Mouse (Mus musculus) intestine, postnatal 0 days (tissue): ENCODE results near the gene St7. TPM values are rescaled to one million over a fixed set of nuclear protein-coding genes. Genes with fewer than 3 reads are reported as not detected.

Experiments
- ATAC-seq: fragments of 200-750 bp; cut with Nextera tagmentation; 2 replicates; pipeline ENCODE4 v1.8.0; 2017; ENCODE audit warnings: mild to moderate bottlenecking, moderate TSS enrichment, moderate library complexity
- H3K27ac ChIP-seq: fragments of 300-500 bp; sonication (generic); 2 replicates; pipeline ENCODE4 v1.5.1; 2014; ENCODE audit warnings: mild to moderate bottlenecking, low read depth, low read length, moderate library complexity
- H3K27me3 ChIP-seq: fragments of 300-500 bp; sonication (generic); replicated peaks from 2 replicates; pipeline ENCODE4 v1.6.1; 2014; ENCODE audit warnings: low read length, mixed read lengths; ENCODE audit not compliant: control insufficient read depth, insufficient read depth
- H3K36me3 ChIP-seq: fragments of 300-500 bp; sonication (generic); 2 replicates; pipeline ENCODE4 v1.6.1; 2014; ENCODE audit warnings: mild to moderate bottlenecking, moderate library complexity; ENCODE audit not compliant: control insufficient read depth, insufficient read depth
- H3K4me1 ChIP-seq: fragments of 300-500 bp; sonication (generic); replicated peaks from 2 replicates; pipeline ENCODE4 v1.6.1; 2014; ENCODE audit warnings: antibody characterized with exemption, low read length, mixed read lengths; ENCODE audit not compliant: control insufficient read depth, insufficient read depth
- H3K4me2 ChIP-seq: fragments of 300-500 bp; sonication (generic); replicated peaks from 2 replicates; pipeline ENCODE4 v1.6.1; 2014; ENCODE audit warnings: low read depth, mild to moderate bottlenecking, moderate library complexity
- H3K4me3 ChIP-seq: fragments of 300-500 bp; sonication (generic); 2 replicates; pipeline ENCODE4 v1.5.1; 2014; ENCODE audit warnings: low read depth, low read length
- H3K9ac ChIP-seq: fragments of 300-500 bp; sonication (generic); 2 replicates; pipeline ENCODE4 v1.6.1; 2014; ENCODE audit warnings: mild to moderate bottlenecking, low read depth, low read length
- H3K9me3 ChIP-seq: fragments of 300-500 bp; sonication (generic); 2 replicates; pipeline ENCODE4 v1.6.1; 2016; ENCODE audit warnings: mixed run types; ENCODE audit not compliant: control insufficient read depth
- CTCF ChIP-seq: sonication (generic); IDR thresholded peaks from 2 replicates; pipeline ENCODE4 v1.5.1; 2016; ENCODE audit warnings: low read depth, mild to moderate bottlenecking, control low read depth, antibody characterized with exemption, moderate library complexity
- WGBS: fragments of 180-500 bp; shearing (Covaris S2); extraction: QIAGEN DNeasy Blood & Tissue Kit; methylation state at CpG from one replicate; pipeline ENCODE4 v1.1.7; 2014; 5-methylcytosine and 5-hydroxymethylcytosine counted together
- polyA plus RNA-seq: library from polyadenylated mRNA; unstranded; fragments of >200 nt; fragmentation: Nextera tagmentation; extraction: Ambion mirVana; gene quantifications from 2 replicates; pipeline ENCODE4 v1.2.1, GENCODE M21; 2015

St7 gene
- polyA plus RNA-seq, 1 experiment from 2014 or later: 11.2 TPM

DNA sequence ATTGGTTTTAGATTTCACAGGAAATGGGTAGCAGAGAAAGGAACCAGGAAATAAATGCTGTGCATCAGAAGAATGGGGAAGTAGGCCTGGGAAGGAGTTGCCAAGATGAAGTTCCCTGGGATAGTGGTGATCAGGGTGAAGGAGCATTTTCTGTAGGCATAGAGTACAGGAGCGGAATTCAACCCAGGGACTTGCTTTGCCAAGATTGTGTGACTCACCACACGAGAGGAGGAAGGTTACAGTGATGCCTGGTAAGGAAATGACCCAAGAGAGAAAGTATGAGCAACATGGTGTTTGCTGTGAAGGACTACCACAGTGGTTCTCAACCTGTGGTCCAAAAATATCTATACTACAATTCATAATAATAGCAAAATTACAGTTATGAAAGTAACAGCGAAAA lies 24.9 kb upstream of the St7 start:
- TF ChIP-seq CTCF: no peak
- H3K36me3 ChIP-seq: peaks cover 38% of the 10 kb centered on the region
- H3K27ac ChIP-seq: no peak overlapping the region
- no peak overlapping the region for H3K4me2 ChIP-seq
- no peak overlapping the region for H3K9ac ChIP-seq
- WGBS: 90% methylated on average over 3 of the region's 3 CpGs
- H3K27me3 ChIP-seq: no peaks in the 10 kb centered on the region
- H3K4me1 ChIP-seq: no peaks in the 10 kb centered on the region
- ATAC-seq: 0 out of 2 replicates have a peak, but pooled peaks have one; percentile 29
- no peak overlapping the region for H3K4me3 ChIP-seq
- no peaks in the 10 kb centered on the region for H3K9me3 ChIP-seq

DNA sequence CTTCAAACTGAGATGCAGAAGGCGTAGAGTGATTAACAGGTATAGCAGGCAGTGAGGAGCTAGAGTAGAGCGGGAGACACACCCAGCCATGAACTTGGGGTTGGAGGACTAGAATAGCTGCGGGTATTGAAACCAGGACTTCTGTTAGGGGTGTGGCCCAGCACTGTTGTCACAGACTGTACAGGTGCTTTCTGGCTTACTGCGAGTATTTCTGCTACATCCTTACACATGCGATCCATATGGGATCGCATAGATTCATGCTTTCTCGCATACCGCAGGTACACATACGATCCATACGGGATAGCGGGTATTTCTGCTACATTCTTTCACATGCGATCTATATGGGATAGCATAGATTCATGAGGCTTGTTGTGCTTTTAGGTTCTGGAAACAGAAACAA lies 24.4 kb upstream of the St7 start:
- Histone ChIP-seq H3K9ac (no peak overlapping the region), H3K4me2 (no peak overlapping the region), H3K27ac (no peak overlapping the region), H3K27me3 (no peaks in the 10 kb centered on the region), H3K4me1 (no peaks in the 10 kb centered on the region), H3K9me3 (no peaks in the 10 kb centered on the region), H3K4me3 (no peak overlapping the region), H3K36me3 (peaks cover 33% of the 10 kb centered on the region)
- no peak for TF ChIP-seq CTCF
- no peak for ATAC-seq
- WGBS: 91% methylated on average over 12 of the region's 12 CpGs

- Histone ChIP-seq H3K9ac (no peak overlapping the region), H3K27ac (no peak overlapping the region), H3K4me1 (no peaks in the 10 kb centered on the region), H3K4me2 (no peak overlapping the region), H3K4me3 (no peak overlapping the region), H3K27me3 (no peaks in the 10 kb centered on the region), H3K9me3 (no peaks in the 10 kb centered on the region), H3K36me3 (peaks cover 27% of the 10 kb centered on the region)
- 76% methylated on average over 2 of the region's 2 CpGs for WGBS
- ATAC-seq: no peak
- TF ChIP-seq CTCF: no peak
Measured at GRCm38 (mm10) chr6:17669826-17670225, 22.9 kb upstream of the St7 start.

DNA sequence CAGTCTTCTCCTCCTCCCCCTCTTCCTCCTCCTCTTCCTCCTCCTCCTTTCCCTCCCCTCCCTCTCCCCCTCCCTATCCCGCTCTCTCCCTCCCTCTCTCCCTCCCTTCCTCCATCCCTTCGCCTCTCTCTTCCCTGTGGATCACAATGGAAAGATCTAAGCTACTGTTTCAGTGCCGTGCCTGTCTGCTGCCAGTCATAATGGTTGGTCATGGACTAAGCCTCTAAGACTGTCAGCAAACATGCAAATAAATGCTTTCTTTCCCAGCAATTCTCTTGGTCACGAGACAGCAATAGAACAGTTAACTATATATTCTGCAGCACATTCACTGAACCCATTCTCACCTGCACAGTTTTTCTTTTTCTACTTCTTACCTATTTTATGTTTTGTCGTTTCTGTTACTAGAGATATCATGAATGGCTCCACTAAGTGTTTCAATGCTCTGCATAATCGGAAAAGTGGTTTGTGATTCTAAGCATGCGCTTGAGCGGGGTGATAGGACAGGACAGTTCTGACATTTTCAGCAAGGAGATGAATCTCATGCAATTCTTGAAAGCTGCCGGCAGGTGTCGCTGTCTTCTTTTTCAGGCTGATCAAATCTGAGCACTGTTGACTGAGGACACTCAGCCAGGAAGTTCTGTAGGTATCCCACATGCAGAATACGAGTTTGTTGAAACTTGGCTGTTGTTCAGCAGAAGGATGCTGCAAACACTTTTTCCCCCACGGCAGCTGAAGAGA lies 17.5 kb upstream of the St7 start:
- Histone ChIP-seq H3K36me3 (no peaks in the 10 kb centered on the region), H3K27ac (no peak overlapping the region), H3K27me3 (no peaks in the 10 kb centered on the region), H3K4me2 (no peak overlapping the region), H3K9me3 (no peaks in the 10 kb centered on the region), H3K9ac (no peak overlapping the region), H3K4me1 (no peaks in the 10 kb centered on the region), H3K4me3 (no peak overlapping the region)
- TF ChIP-seq CTCF: peak; percentile 94
- 0 out of 2 replicates have a peak, but pooled peaks have one; percentile 61 for ATAC-seq
- 22% methylated on average over 12 of the region's 12 CpGs for WGBS

- Histone ChIP-seq H3K27me3 (no peaks in the 10 kb centered on the region), H3K27ac (no peak overlapping the region), H3K9me3 (no peaks in the 10 kb centered on the region), H3K4me2 (no peak overlapping the region), H3K4me1 (no peaks in the 10 kb centered on the region), H3K9ac (no peak overlapping the region), H3K4me3 (no peak overlapping the region), H3K36me3 (no peaks in the 10 kb centered on the region)
- TF ChIP-seq CTCF: no peak
- WGBS: 71% methylated on average over 2 of the region's 2 CpGs
- ATAC-seq: no peak
Measured at GRCm38 (mm10) chr6:17677008-17677407, 15.7 kb upstream of the St7 start.

GRCm38 (mm10) chr6:17680266-17680925 lies 12.3 kb upstream of the St7 start:
- Histone ChIP-seq H3K27ac (no peak overlapping the region), H3K4me3 (no peak overlapping the region), H3K9ac (no peak overlapping the region), H3K4me1 (no peaks in the 10 kb centered on the region), H3K27me3 (no peaks in the 10 kb centered on the region), H3K4me2 (no peak overlapping the region), H3K36me3 (no peaks in the 10 kb centered on the region), H3K9me3 (no peaks in the 10 kb centered on the region)
- no peak for ATAC-seq
- no peak for TF ChIP-seq CTCF
- 76% methylated on average over 6 of the region's 6 CpGs for WGBS
